Mouse (Mus musculus) spleen, adult 2 months (tissue): ENCODE measurements around the gene Wdr59. TPM values are rescaled to one million over a fixed set of nuclear protein-coding genes. Genes with fewer than 3 reads are reported as not detected.

ENCODE experiments used
- DNase-seq, 2 experiments: peaks; one replicate each; pipeline versions ENCODE4 v3.0.0 to v3.0.0-alpha.2; 2012 to 2021; ENCODE audit warnings: low spot score in 2 of 2, low read depth in 1 of 2
- H3K27ac ChIP-seq: fragments of 200-500 bp; 2 replicates; pipeline ENCODE4 v1.5.1; 2012; ENCODE audit warnings: low read length, inconsistent platforms; ENCODE audit not compliant: insufficient read depth
- H3K27me3 ChIP-seq: fragments of 200-500 bp; 2 replicates; pipeline ENCODE4 v1.6.1; 2012; ENCODE audit warnings: mild to moderate bottlenecking, moderate library complexity, low read length, inconsistent platforms; ENCODE audit not compliant: control insufficient read depth, insufficient read depth
- H3K36me3 ChIP-seq: fragments of 200-500 bp; 2 replicates; pipeline ENCODE4 v1.6.1; 2012; ENCODE audit warnings: mild to moderate bottlenecking, low read length, inconsistent platforms; ENCODE audit not compliant: control insufficient read depth, insufficient read depth
- H3K4me1 ChIP-seq: fragments of 200-500 bp; 2 replicates; pipeline ENCODE4 v1.6.1; 2011; ENCODE audit warnings: inconsistent platforms; ENCODE audit not compliant: control insufficient read depth, insufficient read depth, insufficient read length
- H3K4me3 ChIP-seq: fragments of 200-500 bp; 2 replicates; pipeline ENCODE4 v1.5.1; 2011; ENCODE audit warnings: mild to moderate bottlenecking, inconsistent platforms; ENCODE audit not compliant: insufficient read depth, insufficient read length; ENCODE audit errors: extremely low read depth
- CTCF ChIP-seq: fragments of 200-500 bp; IDR thresholded peaks from 2 replicates; pipeline ENCODE4 v1.5.1; 2011; ENCODE audit warnings: mild to moderate bottlenecking, inconsistent platforms; ENCODE audit not compliant: insufficient read depth, insufficient read length, insufficient replicate concordance; ENCODE audit errors: extremely low read depth
- POLR2A ChIP-seq: fragments of 200-500 bp; IDR thresholded peaks from 2 replicates; pipeline ENCODE4 v1.6.1; 2011; ENCODE audit warnings: low read depth, low read length, inconsistent platforms
- WGBS: fragments of 180-500 bp; shearing (Covaris S2); methylation state at CpG from one replicate; pipeline ENCODE4 v1.1.7; 2018; 5-methylcytosine and 5-hydroxymethylcytosine counted together
- polyA plus RNA-seq: library from polyadenylated mRNA; depleted of rRNA; stranded (reverse); fragments of >200 nt; gene quantifications from 2 replicates; pipeline ENCODE4 v1.2.3, GENCODE M21; 2012

Wdr59 gene
- polyA plus RNA-seq, 1 experiment = 4.6 TPM

GRCm38 (mm10) chr8:111565784-111566191 lies 43.9 kb upstream of the Wdr59 start:
- no peak for DNase-seq
- no peak for TF ChIP-seq POLR2A
- no peak for TF ChIP-seq CTCF
- Histone ChIP-seq H3K4me1 (peaks cover 18% of the 10 kb centered on the region), H3K27ac (peak overlapping the region; percentile 73; the same call in 1 of the 2 replicates), H3K36me3 (no peaks in the 10 kb centered on the region), H3K4me3 (no peak overlapping the region), H3K27me3 (no peaks in the 10 kb centered on the region)
- 53% methylated on average over 5 of the region's 5 CpGs for WGBS

- Histone ChIP-seq H3K27me3 (no peaks in the 10 kb centered on the region), H3K4me3 (no peak overlapping the region), H3K27ac (no peak overlapping the region), H3K4me1 (peaks cover 12% of the 10 kb centered on the region), H3K36me3 (no peaks in the 10 kb centered on the region)
- TF ChIP-seq CTCF (no peak), POLR2A (no peak)
- DNase-seq = no peak
- 52% methylated on average over 2 of the region's 2 CpGs for WGBS
Measured at GRCm38 (mm10) chr8:111564093-111564492, 42.2 kb upstream of the Wdr59 start.

- no peak for DNase-seq
- Histone ChIP-seq H3K4me3 (no peak overlapping the region), H3K27me3 (no peaks in the 10 kb centered on the region), H3K4me1 (peaks cover 15% of the 10 kb centered on the region), H3K36me3 (no peaks in the 10 kb centered on the region), H3K27ac (peak overlapping the region; percentile 28; the same call in 1 of the 2 replicates)
- WGBS = 63% methylated on average over 4 of the region's 4 CpGs
- TF ChIP-seq POLR2A (no peak), CTCF (no peak)
Measured at GRCm38 (mm10) chr8:111563687-111564086, 41.8 kb upstream of the Wdr59 start.

- 0 out of 2 replicates have a peak overlapping the region, but pooled peaks have one; percentile 28 for H3K27ac ChIP-seq
Measured at GRCm38 (mm10) chr8:111563075-111563474, 41.2 kb upstream of the Wdr59 start.

GRCm38 (mm10) chr8:111562274-111562803 lies 40.4 kb upstream of the Wdr59 start:
- 80% methylated on average over 5 of the region's 5 CpGs for WGBS
- TF ChIP-seq CTCF (no peak), POLR2A (no peak)
- Histone ChIP-seq H3K36me3 (no peaks in the 10 kb centered on the region), H3K27ac (no peak overlapping the region; the same call in 1 of the 2 replicates), H3K27me3 (no peaks in the 10 kb centered on the region), H3K4me3 (no peak overlapping the region), H3K4me1 (peaks cover 13% of the 10 kb centered on the region)
- no peak for DNase-seq

More at GRCm38 (mm10) chr8:111563075-111563474, 41.2 kb upstream of the Wdr59 start:
- TF ChIP-seq POLR2A (no peak), CTCF (no peak)
- no peak for DNase-seq
- H3K4me3 ChIP-seq = no peak overlapping the region
- no peaks in the 10 kb centered on the region for H3K27me3 ChIP-seq
- peaks cover 15% of the 10 kb centered on the region for H3K4me1 ChIP-seq
- WGBS = 81% methylated on average over 5 of the region's 5 CpGs
- no peaks in the 10 kb centered on the region for H3K36me3 ChIP-seq

GRCm38 (mm10) chr8:111561824-111562223 lies 39.9 kb upstream of the Wdr59 start:
- TF ChIP-seq POLR2A (no peak), CTCF (no peak)
- Histone ChIP-seq H3K36me3 (no peaks in the 10 kb centered on the region), H3K27me3 (no peaks in the 10 kb centered on the region), H3K27ac (peak overlapping the region; percentile 63), H3K4me3 (no peak overlapping the region), H3K4me1 (peaks cover 13% of the 10 kb centered on the region)
- 20% methylated on average over 4 of the region's 4 CpGs for WGBS
- peak in 1 of 2 experiments; percentile 26 for DNase-seq

- no peak overlapping the region for H3K4me3 ChIP-seq
- H3K27ac ChIP-seq = no peak overlapping the region
- no peaks in the 10 kb centered on the region for H3K27me3 ChIP-seq
- TF ChIP-seq CTCF (no peak), POLR2A (no peak)
- no peaks in the 10 kb centered on the region for H3K36me3 ChIP-seq
- peaks cover 7% of the 10 kb centered on the region for H3K4me1 ChIP-seq
- WGBS = 71% methylated on average over 8 of the region's 8 CpGs
- DNase-seq = no peak
Measured at GRCm38 (mm10) chr8:111551511-111552130, 29.7 kb upstream of the Wdr59 start.
